Mouse (Mus musculus): ENCODE results near the gene Rundc3a.

GRCm38 (mm10) chr11:102364570-102365371, 28.4 kb upstream of the Rundc3a start:
- no peak for TF ChIP-seq POLR2A (IDR thresholded peaks at IDR 0.05; ENCODE audit: borderline replicate concordance, extremely low read depth, low read depth, low read length)
- no peak for TF ChIP-seq CTCF (IDR thresholded peaks at IDR 0.05; ENCODE audit: insufficient read depth, low read length)

All from lung, adult 2 months (tissue).